Mouse (Mus musculus): ENCODE measurements around the gene Bspry. TPM values are rescaled to one million over a fixed set of nuclear protein-coding genes. Genes with fewer than 3 reads are reported as not detected.

The Bspry gene
- polyA plus RNA-seq, 1 experiment from 2014 or later = 0.36 TPM

GRCm38 (mm10) chr4:62505991-62506390 is 26.1 kb downstream of the Bspry start:
- H3K4me1 ChIP-seq (ENCODE audit: control insufficient read depth in 2 of 2, insufficient read depth in 2 of 2, low read length in 2 of 2) = peaks cover 2 to 4% of the 10 kb centered on the region in 2 experiments; a peak in 3 of 4 replicates
- H3K4me3 ChIP-seq (ENCODE audit: control insufficient read depth in 1 of 2, insufficient read depth in 1 of 2, low read depth in 1 of 2, low read length in 2 of 2) = no peak overlapping the region
- H3K36me3 ChIP-seq (ENCODE audit: control insufficient read depth, insufficient read depth, low read length) = peaks cover 37% of the 10 kb centered on the region
- 80% methylated on average over 3 of the region's 3 CpGs for whole genome bisulfite sequencing
- no peaks in the 10 kb centered on the region for H3K9me3 ChIP-seq (ENCODE audit: control insufficient read depth, low read length)
- no peak overlapping the region for H3K9ac ChIP-seq (ENCODE audit: low read length)
- ATAC-seq (ENCODE audit: insufficient number of reproducible peaks, insufficient read depth, low FRiP score, low read depth) = no peak
- H3K4me2 ChIP-seq (ENCODE audit: low read length) = no peak overlapping the region
- H3K27me3 ChIP-seq (ENCODE audit: control insufficient read depth, insufficient read depth, low read length) = no peaks in the 10 kb centered on the region
- H3K27ac ChIP-seq (replicated peaks in 1 of 2; ENCODE audit: control insufficient read depth in 1 of 2, insufficient read depth in 1 of 2, low read depth in 2 of 2, low read length in 2 of 2) = no peak overlapping the region

- Histone ChIP-seq H3K36me3 (ENCODE audit: control insufficient read depth, insufficient read depth, low read length) (peaks cover 45% of the 10 kb centered on the region), H3K9me3 (ENCODE audit: control insufficient read depth, low read length) (no peaks in the 10 kb centered on the region), H3K9ac (ENCODE audit: low read length) (no peak overlapping the region), H3K27me3 (ENCODE audit: control insufficient read depth, insufficient read depth, low read length) (no peaks in the 10 kb centered on the region), H3K4me3 (ENCODE audit: control insufficient read depth in 1 of 2, insufficient read depth in 1 of 2, low read depth in 1 of 2, low read length in 2 of 2) (no peak overlapping the region), H3K4me1 (ENCODE audit: control insufficient read depth in 2 of 2, insufficient read depth in 2 of 2, low read length in 2 of 2) (peaks cover 0 to 4% of the 10 kb centered on the region in 2 experiments; a peak in 1 of 4 replicates), H3K27ac (replicated peaks in 1 of 2; ENCODE audit: control insufficient read depth in 1 of 2, insufficient read depth in 1 of 2, low read depth in 2 of 2, low read length in 2 of 2) (no peak overlapping the region), H3K4me2 (ENCODE audit: low read length) (no peak overlapping the region)
- 44% methylated on average over 2 of the region's 2 CpGs for WGBS
- ATAC-seq (ENCODE audit: insufficient number of reproducible peaks, insufficient read depth, low FRiP score, low read depth) = no peak
Observed at GRCm38 (mm10) chr4:62506798-62507197, 26.9 kb downstream of the Bspry start.

GRCm38 (mm10) chr4:62508839-62509238 is 29.0 kb downstream of the Bspry start:
- Histone ChIP-seq H3K27ac (replicated peaks in 1 of 2; ENCODE audit: control insufficient read depth in 1 of 2, insufficient read depth in 1 of 2, low read depth in 2 of 2, low read length in 2 of 2) (no peak overlapping the region), H3K4me1 (ENCODE audit: control insufficient read depth in 2 of 2, insufficient read depth in 2 of 2, low read length in 2 of 2) (no peaks in the 10 kb centered on the region), H3K27me3 (ENCODE audit: control insufficient read depth, insufficient read depth, low read length) (no peaks in the 10 kb centered on the region), H3K9ac (ENCODE audit: low read length) (no peak overlapping the region), H3K9me3 (ENCODE audit: control insufficient read depth, low read length) (no peaks in the 10 kb centered on the region), H3K36me3 (ENCODE audit: control insufficient read depth, insufficient read depth, low read length) (peaks cover 66% of the 10 kb centered on the region), H3K4me3 (ENCODE audit: control insufficient read depth in 1 of 2, insufficient read depth in 1 of 2, low read depth in 1 of 2, low read length in 2 of 2) (no peak overlapping the region), H3K4me2 (ENCODE audit: low read length) (no peak overlapping the region)
- WGBS = 90% methylated on average over 5 of the region's 5 CpGs
- ATAC-seq (ENCODE audit: insufficient number of reproducible peaks, insufficient read depth, low FRiP score, low read depth) = no peak

- Histone ChIP-seq H3K27me3 (ENCODE audit: control insufficient read depth, insufficient read depth, low read length) (no peaks in the 10 kb centered on the region), H3K36me3 (ENCODE audit: control insufficient read depth, insufficient read depth, low read length) (peaks cover 68% of the 10 kb centered on the region), H3K4me3 (ENCODE audit: control insufficient read depth in 1 of 2, insufficient read depth in 1 of 2, low read depth in 1 of 2, low read length in 2 of 2) (no peak overlapping the region), H3K4me1 (ENCODE audit: control insufficient read depth in 2 of 2, insufficient read depth in 2 of 2, low read length in 2 of 2) (peaks cover 0 to under 1% of the 10 kb centered on the region in 2 experiments; a peak in 1 of 4 replicates), H3K9me3 (ENCODE audit: control insufficient read depth, low read length) (no peaks in the 10 kb centered on the region), H3K27ac (replicated peaks in 1 of 2; ENCODE audit: control insufficient read depth in 1 of 2, insufficient read depth in 1 of 2, low read depth in 2 of 2, low read length in 2 of 2) (no peak overlapping the region), H3K4me2 (ENCODE audit: low read length) (no peak overlapping the region), H3K9ac (ENCODE audit: low read length) (no peak overlapping the region)
- no peak for ATAC-seq (ENCODE audit: insufficient number of reproducible peaks, insufficient read depth, low FRiP score, low read depth)
- WGBS = 87% methylated on average over 11 of the region's 11 CpGs
Observed at GRCm38 (mm10) chr4:62509946-62510345, 30.1 kb downstream of the Bspry start.

- Histone ChIP-seq H3K36me3 (ENCODE audit: control insufficient read depth, insufficient read depth, low read length) (peaks cover 50% of the 10 kb centered on the region), H3K9ac (ENCODE audit: low read length) (no peak overlapping the region), H3K4me2 (ENCODE audit: low read length) (no peak overlapping the region), H3K9me3 (ENCODE audit: control insufficient read depth, low read length) (no peaks in the 10 kb centered on the region), H3K4me1 (ENCODE audit: control insufficient read depth in 2 of 2, insufficient read depth in 2 of 2, low read length in 2 of 2) (peaks cover 24 to 30% of the 10 kb centered on the region in 2 experiments), H3K27ac (replicated peaks in 1 of 2; ENCODE audit: control insufficient read depth in 1 of 2, insufficient read depth in 1 of 2, low read depth in 2 of 2, low read length in 2 of 2) (no peak overlapping the region), H3K27me3 (ENCODE audit: control insufficient read depth, insufficient read depth, low read length) (no peaks in the 10 kb centered on the region), H3K4me3 (ENCODE audit: control insufficient read depth in 1 of 2, insufficient read depth in 1 of 2, low read depth in 1 of 2, low read length in 2 of 2) (no peak overlapping the region)
- 59% methylated on average over 11 of the region's 11 CpGs for WGBS
- ATAC-seq (ENCODE audit: insufficient number of reproducible peaks, insufficient read depth, low FRiP score, low read depth) = no peak
Observed at GRCm38 (mm10) chr4:62513998-62514506, 34.2 kb downstream of the Bspry start.

- no peaks in the 10 kb centered on the region for H3K27me3 ChIP-seq (ENCODE audit: control insufficient read depth, insufficient read depth, low read length)
- H3K27ac ChIP-seq (replicated peaks in 1 of 2; ENCODE audit: control insufficient read depth in 1 of 2, insufficient read depth in 1 of 2, low read depth in 2 of 2, low read length in 2 of 2) = peak overlapping the region in 1 of 2 experiments; percentile 77; a peak in 2 of 4 replicates
- no peak overlapping the region for H3K9ac ChIP-seq (ENCODE audit: low read length)
- H3K4me2 ChIP-seq (ENCODE audit: low read length) = no peak overlapping the region
- H3K4me3 ChIP-seq (ENCODE audit: control insufficient read depth in 1 of 2, insufficient read depth in 1 of 2, low read depth in 1 of 2, low read length in 2 of 2) = no peak overlapping the region
- peaks cover 24 to 31% of the 10 kb centered on the region in 2 experiments for H3K4me1 ChIP-seq (ENCODE audit: control insufficient read depth in 2 of 2, insufficient read depth in 2 of 2, low read length in 2 of 2)
- 85% methylated on average over 7 of the region's 7 CpGs for WGBS
- H3K36me3 ChIP-seq (ENCODE audit: control insufficient read depth, insufficient read depth, low read length) = peaks cover 41% of the 10 kb centered on the region
- no peaks in the 10 kb centered on the region for H3K9me3 ChIP-seq (ENCODE audit: control insufficient read depth, low read length)
- ATAC-seq (ENCODE audit: insufficient number of reproducible peaks, insufficient read depth, low FRiP score, low read depth) = no peak
Observed at GRCm38 (mm10) chr4:62514995-62515394, 35.1 kb downstream of the Bspry start.

- Histone ChIP-seq H3K9me3 (ENCODE audit: control insufficient read depth, low read length) (no peaks in the 10 kb centered on the region), H3K36me3 (ENCODE audit: control insufficient read depth, insufficient read depth, low read length) (peaks cover 36% of the 10 kb centered on the region), H3K4me2 (ENCODE audit: low read length) (peak overlapping the region; percentile 14; the same call in 1 of the 2 replicates), H3K9ac (ENCODE audit: low read length) (peak overlapping the region; percentile 16; the same call in 1 of the 2 replicates), H3K27me3 (ENCODE audit: control insufficient read depth, insufficient read depth, low read length) (no peaks in the 10 kb centered on the region), H3K4me1 (ENCODE audit: control insufficient read depth in 2 of 2, insufficient read depth in 2 of 2, low read length in 2 of 2) (peaks cover 24 to 31% of the 10 kb centered on the region in 2 experiments), H3K27ac (replicated peaks in 1 of 2; ENCODE audit: control insufficient read depth in 1 of 2, insufficient read depth in 1 of 2, low read depth in 2 of 2, low read length in 2 of 2) (peak overlapping the region; percentile 77 to 80), H3K4me3 (ENCODE audit: control insufficient read depth in 1 of 2, insufficient read depth in 1 of 2, low read depth in 1 of 2, low read length in 2 of 2) (no peak overlapping the region)
- no peak for ATAC-seq (ENCODE audit: insufficient number of reproducible peaks, insufficient read depth, low FRiP score, low read depth)
- 35% methylated on average over 3 of the region's 3 CpGs for WGBS
Observed at GRCm38 (mm10) chr4:62515490-62515889, 35.6 kb downstream of the Bspry start.

GRCm38 (mm10) chr4:62516079-62516478 is 36.2 kb downstream of the Bspry start:
- peak overlapping the region; percentile 77 to 80 for H3K27ac ChIP-seq (replicated peaks in 1 of 2; ENCODE audit: control insufficient read depth in 1 of 2, insufficient read depth in 1 of 2, low read depth in 2 of 2, low read length in 2 of 2)
- no peak overlapping the region for H3K4me3 ChIP-seq (ENCODE audit: control insufficient read depth in 1 of 2, insufficient read depth in 1 of 2, low read depth in 1 of 2, low read length in 2 of 2)
- peaks cover 30% of the 10 kb centered on the region for H3K36me3 ChIP-seq (ENCODE audit: control insufficient read depth, insufficient read depth, low read length)
- H3K4me1 ChIP-seq (ENCODE audit: control insufficient read depth in 2 of 2, insufficient read depth in 2 of 2, low read length in 2 of 2) = peaks cover 24 to 31% of the 10 kb centered on the region in 2 experiments
- no peaks in the 10 kb centered on the region for H3K9me3 ChIP-seq (ENCODE audit: control insufficient read depth, low read length)
- peak overlapping the region; percentile 14; the same call in 1 of the 2 replicates for H3K4me2 ChIP-seq (ENCODE audit: low read length)
- no peaks in the 10 kb centered on the region for H3K27me3 ChIP-seq (ENCODE audit: control insufficient read depth, insufficient read depth, low read length)
- WGBS = 43% methylated on average over 2 of the region's 2 CpGs
- 0 out of 2 replicates have a peak, but pooled peaks have one; percentile 36 for ATAC-seq (ENCODE audit: insufficient number of reproducible peaks, insufficient read depth, low FRiP score, low read depth)
- H3K9ac ChIP-seq (ENCODE audit: low read length) = no peak overlapping the region
